ENCODE assay signal across 1 mouse cellular context in genomic region chr6:115676452-115677128, GRCm38 (mm10).
A peak's percentile ranks its signal among the peaks of the same experiment; 100 is the strongest.
TF ChIP-seq lines count a peak whose summit lies in the region.

Raf1 (minus strand) TSS chr6:115676635.

TF ChIP-seq in CH12.LX, 34 proteins besides CTCF, POLR2A, EP300 and RAD21 (continued from another document):
- TF ChIP-seq KAT2A (IDR thresholded peaks at IDR 0.05; ENCODE audit: insufficient replicate concordance, low read length) (peak; percentile 76; the same call in 1 of the 2 replicates), IRF4 (IDR thresholded peaks at IDR 0.05; ENCODE audit: low read depth, low read length) (no peak), UBTF (IDR thresholded peaks at IDR 0.05; ENCODE audit: low read depth, low read length) (peak; percentile 46; the same call in 1 of the 2 replicates), MEF2A (IDR thresholded peaks at IDR 0.05; ENCODE audit: borderline replicate concordance, low read depth, low read length) (peak; percentile 75), CHD1 (IDR thresholded peaks at IDR 0.05; ENCODE audit: low read depth, low read length) (peak; percentile 82), E2F4 (IDR thresholded peaks at IDR 0.05; ENCODE audit: insufficient replicate concordance, low read depth, low read length) (peak; percentile 74; the same call in 1 of the 2 replicates), CHD2 (IDR thresholded peaks at IDR 0.05; ENCODE audit: low read length) (no peak), MYC (IDR thresholded peaks at IDR 0.05; ENCODE audit: low read depth, low read length) (no peak), RCOR1 (conservative IDR thresholded peaks at IDR 0.05; ENCODE audit: low read depth, low read length) (no peak), ZC3H11A (IDR thresholded peaks at IDR 0.05; ENCODE audit: low read depth, low read length) (no peak), MAFK (IDR thresholded peaks at IDR 0.05; ENCODE audit: insufficient replicate concordance, low read length) (no peak), JUN (IDR thresholded peaks at IDR 0.05; ENCODE audit: insufficient read depth, low read depth, low read length) (no peak), NRF1 (IDR thresholded peaks at IDR 0.05; ENCODE audit: low read depth, low read length) (peak; percentile 84), POLR2AphosphoS2 (IDR thresholded peaks at IDR 0.05; ENCODE audit: low read depth, low read length) (peak; percentile 74), NELFE (IDR thresholded peaks at IDR 0.05; ENCODE audit: low read depth, low read length) (no peak; the same call in 1 of the 2 replicates), ELF1 (IDR thresholded peaks at IDR 0.05; ENCODE audit: low read depth, low read length) (peak; percentile 66; the same call in 1 of the 2 replicates), SIN3A (IDR thresholded peaks at IDR 0.05; ENCODE audit: low read length) (peak; percentile 90), JUND (conservative IDR thresholded peaks at IDR 0.05; ENCODE audit: low read depth, low read length) (no peak), ETS1 (conservative IDR thresholded peaks at IDR 0.05; ENCODE audit: low read depth, low read length) (no peak), USF2 (conservative IDR thresholded peaks at IDR 0.05; ENCODE audit: low read depth, low read length) (no peak), USF1 (IDR thresholded peaks at IDR 0.05; ENCODE audit: low read depth, low read length) (no peak)
TF ChIP-seq in CH12.LX: peak in this region for 14.
